Mouse (Mus musculus) embryo, embryonic 9.5 days (tissue): ENCODE results near the gene Efna4.

Source experiments
- DNase-seq: peaks from one replicate; pipeline ENCODE4 v3.0.0-alpha.2; 2017; ENCODE audit errors: extremely low spot score

Gene Efna4

DNA sequence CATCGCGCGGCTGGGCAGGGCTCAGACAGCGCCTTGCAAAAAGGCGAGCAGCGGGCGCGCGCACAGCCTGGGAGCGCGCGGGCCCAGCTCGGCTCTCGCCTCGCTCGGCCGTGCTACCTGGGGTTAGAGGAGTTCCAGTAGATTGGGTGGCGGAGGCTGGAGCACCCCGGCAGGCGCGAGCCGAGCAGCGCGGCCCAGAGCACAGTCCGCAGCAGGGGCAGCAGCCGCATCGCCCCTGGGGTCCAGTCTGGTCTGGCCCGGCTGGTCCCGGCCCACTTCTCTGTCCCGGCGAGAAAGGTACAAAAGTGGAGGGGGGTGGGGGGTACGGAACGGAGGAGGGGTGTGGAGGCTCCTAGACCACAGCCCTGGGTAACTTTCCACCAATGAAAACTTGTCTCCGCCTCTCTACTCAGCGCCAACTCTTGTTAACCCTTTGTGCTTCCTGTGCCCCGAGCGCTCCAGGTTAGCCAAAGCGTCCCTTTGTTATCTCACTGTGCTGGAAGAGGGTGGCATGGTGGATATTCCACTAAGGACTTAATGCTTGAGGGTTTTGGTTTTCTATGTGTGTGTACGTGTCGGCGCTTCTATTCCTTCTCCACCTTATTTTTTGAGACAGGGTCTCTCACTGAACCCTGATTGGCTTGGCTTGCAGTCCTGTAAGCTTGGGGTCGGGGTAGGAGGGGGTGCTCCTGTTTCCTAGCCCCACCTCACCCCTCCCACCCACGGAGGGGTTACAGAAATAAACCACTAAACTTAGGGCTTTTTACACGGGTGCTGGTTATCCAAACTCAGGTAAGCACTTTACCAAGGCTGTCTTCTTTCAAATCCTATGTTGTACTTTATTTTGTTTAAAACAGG lies at the start of gene Efna4:
Gene Efna4 (minus strand): TSS at position 308 of the 858 bp plus-strand sequence.
- DNase-seq: peak; percentile 88

DNA sequence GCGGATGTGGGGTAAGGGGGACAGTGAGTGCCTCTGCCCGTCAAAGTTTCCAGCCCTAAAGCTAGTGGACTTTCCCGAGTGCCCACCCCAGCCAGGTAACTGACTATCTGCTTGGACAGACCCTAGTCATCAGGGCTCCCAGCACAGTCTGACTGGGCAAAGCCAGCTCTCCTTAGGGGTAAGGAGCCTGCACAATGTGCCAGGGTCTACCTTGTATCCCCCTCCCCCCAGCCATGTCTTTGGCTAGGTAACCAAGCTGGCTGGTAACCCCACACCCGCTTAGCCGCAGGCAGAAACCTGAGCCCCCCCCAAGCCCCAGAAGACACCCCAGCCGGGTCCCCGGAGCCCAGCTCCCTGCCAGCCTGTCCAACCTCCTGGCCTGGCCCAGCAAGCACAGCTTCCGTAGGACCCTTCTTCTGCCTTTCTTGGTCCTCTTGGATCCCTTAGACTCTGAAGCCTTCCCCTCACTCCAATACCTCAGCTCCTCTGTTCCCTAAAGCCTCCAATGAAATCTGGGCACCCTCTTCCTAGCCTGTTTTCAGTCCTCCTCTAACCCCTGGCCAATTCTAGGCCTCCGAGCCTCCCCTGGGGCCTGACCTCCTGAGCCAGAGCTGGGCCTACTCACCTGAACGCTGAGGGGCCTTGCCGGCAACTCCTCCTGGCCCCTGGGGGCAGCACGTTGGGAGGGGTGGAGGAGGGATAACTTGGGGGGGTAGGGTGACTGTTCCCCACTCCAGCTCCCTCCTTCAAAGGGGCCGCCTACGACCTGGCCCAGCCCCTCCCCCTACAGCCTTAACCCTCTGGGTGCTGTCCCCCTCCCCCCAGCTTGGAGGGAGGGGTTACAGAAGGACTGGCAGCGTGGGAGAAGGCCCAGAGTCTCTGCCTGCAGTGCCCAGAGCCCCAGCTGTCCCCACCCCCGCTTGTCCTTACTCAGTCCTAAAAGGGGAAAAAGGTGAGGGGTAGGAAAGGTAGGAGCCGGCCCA lies 48.9 kb upstream of the Efna4 start:
- DNase-seq: no peak

DNA sequence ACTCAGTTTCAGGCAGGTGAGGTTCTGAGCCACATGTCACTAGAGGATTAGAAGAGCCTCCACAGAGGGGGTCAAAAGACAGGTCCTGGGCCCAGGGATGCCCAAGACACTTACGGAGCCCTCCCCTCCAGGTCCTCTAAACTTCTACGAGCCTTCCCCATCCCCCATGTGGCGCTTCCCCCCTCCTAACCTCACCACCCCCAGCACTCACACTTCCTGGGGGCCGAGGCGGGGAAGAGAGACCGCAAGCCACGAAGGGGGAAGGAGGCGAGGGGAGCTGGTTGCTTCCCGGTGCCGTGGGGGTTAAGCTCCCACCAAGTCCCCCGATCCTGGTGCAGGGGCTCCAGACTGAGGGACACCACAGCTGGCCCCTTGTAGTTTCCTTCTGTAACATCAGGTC lies 47.6 kb upstream of the Efna4 start:
- no peak for DNase-seq

DNA sequence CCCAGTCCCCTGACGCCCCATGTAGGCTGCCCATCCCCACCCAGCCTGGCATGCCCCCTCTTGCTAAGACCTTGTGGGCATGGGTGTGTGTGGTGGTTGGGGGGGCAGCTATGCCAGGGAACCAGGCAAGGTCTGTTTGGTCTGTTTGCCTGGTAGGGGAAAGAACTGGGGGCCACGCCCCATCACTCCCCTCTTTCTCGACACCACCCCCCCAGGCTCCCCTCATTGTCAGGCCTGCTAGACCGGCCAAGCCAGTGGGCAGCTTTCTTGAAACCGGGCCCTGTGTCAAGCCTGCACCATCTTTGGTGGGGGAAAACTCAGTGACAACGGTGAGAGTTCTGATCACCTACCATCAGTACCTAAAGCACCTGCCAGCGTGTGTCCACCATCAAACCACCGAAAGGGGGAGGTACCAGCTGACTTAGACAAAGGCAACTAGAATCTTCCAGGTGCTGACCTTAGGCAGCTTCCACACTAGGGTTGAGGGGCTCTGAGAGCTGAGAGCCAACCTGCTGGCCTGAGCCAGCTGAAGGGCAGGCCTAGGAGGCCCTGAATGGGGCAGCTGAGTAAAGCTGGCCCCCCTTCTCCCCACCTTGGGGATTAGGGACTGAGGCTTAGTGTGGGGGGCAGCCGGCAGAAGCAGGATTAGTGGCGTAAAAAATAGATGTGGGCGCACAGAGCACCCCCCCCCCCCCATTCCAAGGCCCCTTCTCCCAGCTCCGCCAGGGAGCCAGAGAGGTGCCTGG lies 46.7 kb upstream of the Efna4 start:
- DNase-seq: no peak

DNA sequence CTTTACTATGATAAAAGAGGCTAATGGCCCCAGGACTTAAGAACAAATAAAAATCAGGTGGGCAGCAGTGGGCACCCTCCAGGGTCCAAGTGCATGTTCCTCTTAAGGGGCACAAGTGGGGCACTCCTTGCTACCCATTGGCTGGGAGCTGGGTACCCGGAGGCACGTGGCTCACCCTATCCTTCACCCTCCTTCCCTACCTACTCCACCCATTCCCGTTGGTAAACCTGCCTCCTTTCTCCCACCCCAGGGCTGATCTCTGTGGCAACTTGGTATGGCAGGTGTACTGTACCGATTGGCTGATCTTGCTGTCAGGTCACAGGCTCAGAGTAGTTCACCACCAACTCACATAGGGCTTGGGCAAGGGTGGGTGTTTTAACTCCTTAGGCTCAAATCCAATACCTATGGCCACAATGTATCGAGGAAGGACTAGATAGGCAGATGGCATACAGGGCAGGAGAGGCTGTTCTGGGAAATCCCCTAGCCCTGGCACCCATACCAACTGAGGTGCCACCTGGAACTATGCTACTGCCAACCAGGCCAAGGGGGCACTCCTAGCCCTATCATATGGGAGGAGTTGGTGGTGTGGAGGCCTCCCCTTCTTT lies 45.9 kb upstream of the Efna4 start:
- DNase-seq: no peak

DNA sequence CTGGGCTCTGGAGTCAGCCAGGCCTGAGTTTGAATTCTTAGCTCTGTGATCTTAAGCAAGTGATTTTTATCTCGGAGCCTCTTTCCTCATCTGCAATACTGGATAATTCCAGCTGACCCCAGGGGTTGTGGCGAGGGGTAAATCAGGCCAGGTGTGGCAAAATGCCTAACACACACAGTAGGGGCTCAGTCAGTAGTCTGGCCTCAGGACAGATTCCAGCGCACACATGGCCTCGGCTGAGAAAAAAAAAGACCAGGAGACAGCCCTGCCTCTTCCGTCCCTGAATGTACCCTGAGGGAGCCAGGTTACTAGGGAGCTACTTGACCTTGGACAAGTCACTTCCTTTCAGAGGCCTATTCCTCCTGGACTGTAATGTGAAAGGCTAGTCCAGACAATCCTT lies 45.1 kb upstream of the Efna4 start:
- no peak for DNase-seq

DNA sequence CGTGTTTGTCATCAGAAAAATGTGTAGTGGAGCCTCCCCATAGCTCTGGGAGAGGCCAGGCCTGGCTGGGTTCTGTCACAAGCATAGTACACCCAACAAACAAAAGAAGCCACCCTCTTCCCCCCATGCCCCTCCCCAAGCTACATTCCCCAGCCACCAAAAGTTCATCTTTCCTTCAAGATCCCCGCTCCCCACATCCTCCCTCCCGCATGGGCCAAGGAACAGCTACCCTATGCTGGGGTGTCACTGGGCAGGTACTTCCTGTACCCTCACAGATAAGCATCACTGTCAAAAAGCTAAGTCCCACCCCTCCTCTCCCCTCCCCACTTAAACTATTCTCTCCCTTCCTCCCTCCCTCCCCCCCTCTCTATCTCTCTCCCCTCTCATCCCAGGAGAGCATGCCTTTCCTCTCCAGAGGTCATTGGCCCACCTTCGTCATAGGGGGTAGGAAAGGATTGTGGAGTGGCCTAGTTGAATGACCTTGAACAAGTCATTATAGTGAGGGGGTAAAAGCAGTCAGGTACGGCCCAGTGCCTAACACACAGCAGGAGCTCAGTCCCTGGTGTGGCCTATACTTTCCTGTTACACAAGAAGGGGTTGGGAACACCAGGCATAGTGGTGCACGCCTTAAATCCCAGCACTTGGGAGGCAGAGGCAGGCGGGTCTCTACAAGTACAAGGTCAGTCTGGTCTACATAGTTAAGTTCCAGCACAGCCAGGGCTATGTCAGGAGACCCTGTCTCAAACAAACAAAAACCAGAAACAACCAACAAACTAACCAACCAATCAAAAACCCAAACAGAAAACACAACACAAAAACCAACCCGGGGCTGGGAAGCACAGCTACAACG lies 44.4 kb upstream of the Efna4 start:
- no peak for DNase-seq

DNA sequence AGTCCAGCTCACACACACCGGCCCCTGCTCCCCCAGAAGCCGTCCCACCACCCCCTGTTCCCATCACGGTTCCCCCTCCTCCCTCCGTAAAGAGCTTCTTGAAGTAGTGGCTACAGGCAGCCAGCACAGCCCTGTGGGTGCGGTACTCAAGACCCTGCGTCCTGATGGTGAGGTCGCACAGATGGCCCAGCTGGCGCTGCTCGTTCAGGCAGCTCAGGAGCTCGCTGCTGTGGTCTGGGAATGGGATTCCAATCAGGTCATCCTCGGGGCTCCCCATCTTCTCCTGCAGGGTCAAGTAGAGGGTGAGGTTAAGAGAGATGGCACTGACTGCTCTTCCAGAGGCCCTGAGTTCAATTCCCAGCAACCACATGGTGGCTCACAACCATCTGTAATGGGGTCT lies 43.4 kb upstream of the Efna4 start:
- DNase-seq: no peak

DNA sequence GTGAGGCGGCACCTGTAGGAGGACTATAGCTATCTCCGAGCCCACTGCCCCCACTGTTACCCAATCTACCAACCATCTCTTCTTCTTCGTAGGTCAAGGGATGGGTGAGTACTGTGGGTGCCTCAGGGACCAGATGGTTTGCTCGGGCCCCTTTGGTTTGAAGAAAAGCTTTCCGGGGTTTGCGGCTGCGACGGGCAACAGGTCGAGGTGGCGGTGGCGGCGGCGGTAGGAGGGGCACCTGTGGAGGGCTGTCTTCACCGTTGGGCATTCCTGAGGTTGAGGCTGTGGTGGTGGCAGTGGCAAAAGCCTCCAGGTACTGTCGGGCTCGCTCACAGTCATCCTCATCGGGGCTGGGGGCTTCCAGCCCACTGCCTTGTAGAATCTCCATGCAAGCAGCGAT lies 42.9 kb upstream of the Efna4 start:
- no peak for DNase-seq

DNA sequence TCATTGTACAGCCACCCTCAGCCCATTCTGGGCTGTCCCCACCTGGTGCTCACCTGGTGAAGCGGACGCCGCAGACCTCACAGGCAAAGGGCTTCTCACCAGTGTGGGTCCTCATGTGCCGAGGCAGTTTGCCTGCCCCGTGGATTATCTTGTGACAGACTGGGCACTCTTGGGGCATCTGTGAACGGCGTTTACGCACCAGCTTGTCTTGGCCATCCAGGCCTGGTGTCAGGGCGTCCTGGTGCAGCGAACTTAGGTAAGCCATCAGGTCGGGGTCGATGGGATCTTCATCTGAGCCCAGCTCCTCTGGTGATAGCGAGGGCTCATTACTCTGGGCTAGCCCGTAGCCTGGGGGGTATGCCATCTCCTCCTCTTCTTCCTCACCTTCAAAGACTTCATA lies 42.5 kb upstream of the Efna4 start:
- no peak for DNase-seq

DNA sequence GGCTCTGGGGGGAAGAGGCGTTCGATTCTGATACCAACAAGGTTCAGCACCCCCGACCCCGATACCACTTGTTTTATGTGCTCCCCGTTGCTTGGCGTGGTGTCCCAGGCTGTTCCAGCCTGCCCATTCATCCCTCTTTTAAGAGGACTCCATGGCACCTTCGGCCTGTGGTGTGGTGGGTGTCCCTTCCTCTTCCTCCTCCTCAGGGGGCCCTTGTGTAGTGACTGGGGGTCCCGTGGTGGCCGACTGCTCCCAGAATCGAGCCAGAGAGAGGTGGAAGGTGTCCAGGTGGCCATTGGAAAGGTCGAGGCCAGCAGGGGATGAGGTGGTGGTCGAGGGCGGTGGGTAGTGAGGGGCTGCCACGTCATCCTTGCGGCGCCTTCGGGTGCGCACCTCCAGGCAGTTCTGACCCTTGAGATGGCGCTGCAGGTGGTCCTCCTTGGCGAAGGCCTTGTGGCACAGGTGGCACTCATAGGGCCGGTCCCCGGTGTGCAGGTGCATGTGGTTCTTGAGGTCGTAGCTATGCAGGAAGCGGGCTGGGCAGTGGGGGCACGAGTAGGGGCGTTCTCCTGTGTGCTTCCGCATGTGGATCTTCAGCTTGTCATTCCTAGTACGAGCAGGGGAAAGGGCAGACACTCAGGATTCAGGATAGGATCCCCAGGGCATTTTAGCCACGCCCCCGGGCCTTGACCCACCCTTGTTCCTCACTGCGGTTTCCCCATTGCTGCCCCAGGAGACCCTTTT lies 41.7 kb upstream of the Efna4 start:
- no peak for DNase-seq

DNA sequence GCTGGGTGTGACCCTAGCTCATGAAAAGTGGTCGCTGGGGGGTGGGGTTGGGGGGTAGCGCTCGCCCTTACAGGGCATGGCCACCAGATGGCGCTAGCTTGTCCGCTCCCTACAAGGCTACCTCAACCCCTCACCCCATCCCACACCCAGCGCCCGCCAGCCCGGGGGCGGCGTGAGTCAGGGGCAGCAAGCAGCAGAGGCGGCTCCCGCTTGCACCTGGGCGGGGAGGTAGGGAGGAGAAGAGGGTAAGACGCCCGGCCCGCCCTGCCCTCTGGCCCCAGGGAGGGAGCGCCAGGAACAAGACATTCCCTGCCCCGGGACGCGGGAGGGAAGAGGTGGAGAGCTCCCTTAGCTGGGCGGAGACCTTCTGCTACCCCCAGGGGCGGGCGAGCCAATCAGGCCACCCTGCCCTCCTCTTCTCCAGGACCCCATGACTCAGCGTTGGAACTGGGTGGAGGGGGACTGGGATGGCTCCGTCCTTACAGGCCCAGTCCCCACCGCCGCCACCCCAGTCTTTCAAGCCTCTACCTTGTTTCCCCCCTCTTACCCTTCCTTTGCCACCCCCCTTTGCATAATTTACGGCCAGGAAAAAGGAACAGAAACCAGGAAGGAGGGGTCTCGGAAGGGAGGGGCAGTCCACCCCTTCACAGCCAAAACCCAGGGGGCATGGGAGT lies 40.7 kb upstream of the Efna4 start:
- DNase-seq: peak; percentile 94

DNA sequence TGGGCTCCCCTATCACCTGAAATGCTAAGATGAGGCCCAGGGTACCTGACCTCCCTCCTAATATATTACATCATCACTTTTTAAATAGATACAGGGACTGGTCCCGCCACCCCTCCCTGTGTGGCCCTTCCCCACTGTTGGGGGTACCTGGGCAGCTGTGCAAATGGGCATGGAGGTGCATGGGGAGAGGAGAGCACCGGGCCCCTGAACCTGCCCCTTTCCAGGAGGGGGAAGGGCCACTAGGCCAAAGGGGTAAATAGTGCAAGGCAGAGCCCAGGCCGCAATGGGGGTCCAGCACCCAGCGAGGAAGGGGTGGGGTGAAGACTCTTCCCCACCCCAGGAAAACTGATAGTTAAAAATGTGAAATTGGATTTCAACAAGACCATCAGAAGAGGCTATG lies 40.0 kb upstream of the Efna4 start:
- DNase-seq: no peak

DNA sequence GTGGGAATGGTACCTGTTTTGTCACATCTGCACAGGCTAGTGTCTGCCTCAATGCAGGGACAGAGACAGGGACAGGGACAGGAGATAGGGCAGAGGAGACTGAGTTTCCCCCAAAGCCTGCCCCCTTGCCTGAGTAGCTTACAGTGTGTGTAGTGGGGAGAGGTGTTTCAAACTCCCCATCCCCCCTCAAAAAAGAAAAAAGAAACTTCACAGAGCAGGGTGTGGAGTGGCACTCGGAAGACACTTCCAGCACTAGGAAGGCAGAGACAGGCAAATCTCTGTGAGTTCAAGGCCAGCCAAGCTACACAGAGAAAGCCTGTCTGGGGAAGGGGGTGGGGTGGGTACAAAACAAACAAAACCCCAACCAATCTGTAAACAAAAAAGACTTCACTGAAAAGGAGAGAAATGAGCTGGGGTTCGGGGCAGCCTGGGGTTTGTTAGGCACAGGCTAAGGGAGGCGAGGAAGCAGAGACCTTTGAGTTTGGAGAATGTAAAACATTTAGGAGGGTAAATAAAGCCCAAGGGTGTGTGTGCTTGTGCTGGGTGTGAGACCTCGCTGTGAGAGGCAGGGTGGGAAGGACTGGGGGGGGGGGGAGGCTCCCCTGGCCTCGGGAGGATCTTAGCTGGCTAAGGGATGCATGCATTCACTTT lies 35.9 kb upstream of the Efna4 start:
- no peak for DNase-seq

DNA sequence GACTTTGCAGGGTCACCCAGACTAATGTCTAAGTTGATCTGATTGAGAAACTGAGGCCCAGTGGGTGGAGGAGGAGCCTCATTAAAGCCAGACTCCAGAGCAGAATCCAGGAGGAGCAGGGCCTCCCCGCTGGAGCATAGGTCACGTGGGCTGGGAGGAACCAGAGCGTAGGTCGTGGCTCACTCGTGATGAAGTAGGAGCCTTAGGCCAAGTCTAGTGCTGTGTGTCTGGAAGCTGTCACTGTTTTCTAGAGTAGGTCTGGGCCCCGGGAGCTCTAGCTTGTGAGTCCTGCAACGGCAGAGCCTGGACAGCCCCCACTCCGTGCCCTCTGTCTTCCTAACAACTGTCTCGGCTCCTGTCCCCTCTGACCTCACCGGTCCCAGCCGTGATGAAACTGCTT lies 29.5 kb upstream of the Efna4 start:
- DNase-seq: no peak

DNA sequence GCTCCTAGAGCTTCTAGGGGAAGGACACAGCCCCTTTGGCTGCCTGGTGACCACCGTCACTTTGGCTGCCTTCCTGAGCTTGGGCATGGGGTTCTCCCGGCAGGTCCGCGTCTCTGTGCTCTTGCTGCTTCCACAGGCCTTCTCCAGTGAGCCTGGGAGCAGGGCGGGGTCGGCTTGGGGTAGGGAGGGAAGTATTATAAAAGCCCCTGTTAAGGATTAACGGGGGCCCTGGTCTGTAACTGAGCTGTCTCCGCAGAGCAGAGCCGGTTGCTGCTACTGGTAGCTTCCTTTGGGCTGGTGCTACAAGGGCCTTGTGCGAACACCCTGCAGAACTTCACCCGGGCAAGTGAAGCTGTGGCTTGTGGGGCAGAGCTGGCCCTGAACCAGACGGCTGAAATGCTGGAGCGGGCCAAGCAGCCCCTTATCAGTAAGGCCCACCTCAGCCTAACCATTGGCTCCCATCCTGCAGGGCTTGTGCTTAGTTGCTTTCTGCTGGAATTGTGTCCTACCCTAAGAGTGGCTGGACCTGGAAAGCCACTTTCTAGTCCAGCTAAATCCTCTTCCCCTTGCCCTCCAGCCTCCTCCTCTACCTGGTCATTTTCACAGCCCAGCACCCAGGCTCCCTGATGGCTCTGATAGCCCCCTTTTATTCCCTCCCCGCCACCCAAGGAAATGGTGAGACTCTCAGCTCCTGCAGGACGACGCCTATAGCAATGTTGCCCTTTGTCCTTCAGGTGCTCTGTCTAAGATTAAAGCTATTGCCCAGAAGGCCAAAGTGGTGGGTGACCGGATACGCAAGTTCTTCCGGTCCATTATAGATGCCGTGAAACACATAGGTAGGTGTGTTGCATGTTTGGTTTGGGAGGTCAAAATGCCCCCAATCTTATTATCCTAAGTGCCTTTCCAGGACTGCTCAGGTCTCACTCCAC lies 27.9 kb upstream of the Efna4 start:
- no peak for DNase-seq

DNA sequence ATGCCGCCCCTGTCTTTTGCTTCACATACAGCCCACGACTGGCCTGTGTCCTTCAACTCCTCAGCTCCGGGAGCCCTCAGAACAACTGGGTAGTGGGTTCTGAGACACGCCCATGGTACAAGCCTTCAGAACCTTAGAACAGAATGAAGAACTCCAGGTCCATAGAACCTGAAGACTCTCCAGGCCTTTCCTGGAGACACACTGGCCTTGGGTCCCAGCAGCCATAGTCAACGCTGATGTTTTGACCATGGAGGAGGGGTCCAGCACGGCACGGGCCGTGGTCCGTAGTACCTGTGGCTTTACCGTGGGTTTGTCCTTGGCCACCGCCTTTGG lies 27.3 kb upstream of the Efna4 start, which contains the start of gene Dcst1:
Gene Dcst1 (minus strand): TSS at position 101 of the 333 bp plus-strand sequence.
- DNase-seq: no peak

DNA sequence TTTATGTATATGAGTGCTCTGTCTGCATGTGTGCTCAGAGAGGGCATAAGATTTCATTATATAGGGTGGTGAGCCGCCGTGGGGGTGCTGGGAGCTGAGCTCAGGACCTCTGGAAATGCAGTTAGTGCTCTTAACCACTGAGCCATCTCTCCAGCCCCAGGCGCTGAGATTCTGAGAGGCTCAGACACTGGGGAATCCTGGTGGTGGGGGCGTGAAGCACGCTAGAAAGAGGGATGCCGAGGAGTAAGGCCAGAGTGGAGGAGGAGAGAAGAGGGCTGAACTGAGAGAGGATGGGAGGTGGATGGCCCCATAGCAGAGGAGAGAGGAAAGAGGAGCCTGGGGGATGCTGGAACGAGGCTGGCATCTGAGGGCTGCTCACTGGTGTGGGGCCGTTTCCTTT lies 26.8 kb upstream of the Efna4 start:
- no peak for DNase-seq
